Mouse (Mus musculus) embryonic fibroblast, embryonic 13.5 days (primary cell): ENCODE data around the gene Id3.

Source experiments
- CTCF ChIP-seq: IDR thresholded peaks from 2 replicates; pipeline ENCODE4 v1.5.1; 2011; ENCODE audit warnings: mild to moderate bottlenecking, control low read depth, low read length, moderate library complexity, borderline replicate concordance; ENCODE audit not compliant: insufficient read depth
- POLR2A ChIP-seq: IDR thresholded peaks from 2 replicates; pipeline ENCODE4 v1.6.1; 2011; ENCODE audit warnings: low read depth, mild to moderate bottlenecking, control low read depth, low read length, moderate library complexity

- TF ChIP-seq CTCF (no peak), POLR2A (no peak)
Measured at GRCm38 (mm10) chr4:136186739-136187472, 43.6 kb downstream of the Id3 start.
